ENCODE assay signal across 9 mouse cellular contexts in genomic region chr5:66392861-66393529, GRCm38 (mm10).
A peak's percentile ranks its signal among the peaks of the same experiment; 100 is the strongest.
DNase-seq lines count a peak whose midpoint lies in the region; ATAC-seq lines count a peak whose summit lies in the region.
"Had no signal": no experiment of that assay in that cellular context is flagged by ENCODE, and none has a peak within 500 bp of the region (broad histone marks: within the 10 kb centered on the region; RNA-seq: fewer than 3 reads in every experiment).

No protein-coding gene starts in this region.

- H3K4me1 ChIP-seq in kidney, embryonic 16.5 days (ENCODE audit: insufficient read depth, low read length): peaks cover 4% of the 10 kb centered on the region
- peaks cover 27% of the 10 kb centered on the region for H3K4me1 ChIP-seq in hindbrain, embryonic 13.5 days (replicated peaks)

- peak; percentile 48 for DNase-seq in adrenal gland, postnatal 14 days
- no peak for DNase-seq in adrenal gland, adult 18-20 months (ENCODE audit: low spot score in 2 of 2)
- no peak for DNase-seq in kidney, adult 18-20 months
- DNase-seq in R1 (ENCODE audit: low read depth, low spot score): peak; percentile 86
- DNase-seq in gastrocnemius, postnatal 4 days (ENCODE audit: low spot score in 2 of 2): no peak
- DNase-seq in adrenal gland, postnatal 36 days: no peak
- DNase-seq: lung, postnatal 14 days had no signal

- ATAC-seq in kidney, embryonic 16.5 days (ENCODE audit: low FRiP score, low TSS enrichment): no peak
- ATAC-seq in hindbrain, embryonic 13.5 days (ENCODE audit: low FRiP score): no peak

- H3K9me3 ChIP-seq in kidney, embryonic 16.5 days (ENCODE audit: low read length): no peaks in the 10 kb centered on the region
- H3K9me3 ChIP-seq in hindbrain, embryonic 13.5 days: no peaks in the 10 kb centered on the region

- no peak overlapping the region for H3K4me2 ChIP-seq in kidney, embryonic 16.5 days (replicated peaks; ENCODE audit: low read depth, low read length)
- H3K4me2 ChIP-seq in hindbrain, embryonic 13.5 days: no peak overlapping the region

- no peaks in the 10 kb centered on the region for H3K27me3 ChIP-seq in kidney, embryonic 16.5 days (ENCODE audit: insufficient read depth, low read length)
- H3K27me3 ChIP-seq in hindbrain, embryonic 13.5 days: no peaks in the 10 kb centered on the region

- H3K27ac ChIP-seq in kidney, embryonic 16.5 days (ENCODE audit: low read length): 0 out of 2 replicates have a peak overlapping the region, but pooled peaks have one; percentile 21
- peak overlapping the region; percentile 6; the same call in 1 of the 2 replicates for H3K27ac ChIP-seq in hindbrain, embryonic 13.5 days

- 59% methylated on average over 18 of the region's 18 CpGs for WGBS in kidney, embryonic 16.5 days
- 46% methylated on average over 18 of the region's 18 CpGs for WGBS in hindbrain, embryonic 13.5 days

- H3K9ac ChIP-seq in kidney, embryonic 16.5 days (replicated peaks; ENCODE audit: low read length): no peak overlapping the region
- no peak overlapping the region for H3K9ac ChIP-seq in hindbrain, embryonic 13.5 days

- no peaks in the 10 kb centered on the region for H3K36me3 ChIP-seq in kidney, embryonic 16.5 days (ENCODE audit: insufficient read depth, low read length)
- H3K36me3 ChIP-seq in hindbrain, embryonic 13.5 days: peaks cover 2% of the 10 kb centered on the region

- no peak overlapping the region for H3K4me3 ChIP-seq in kidney, embryonic 16.5 days (ENCODE audit: low read length)
- no peak overlapping the region for H3K4me3 ChIP-seq in hindbrain, embryonic 13.5 days

Comparison
In these comparisons a context has a peak if more than half of its experiments do, and no peak if none do; other contexts are left out.
1. DNase-seq: peak in adrenal gland, postnatal 14 days (single experiment) and R1 (single experiment); none in adrenal gland, adult 18-20 months (0 of 2), kidney, adult 18-20 months (single experiment), gastrocnemius, postnatal 4 days (0 of 2) and adrenal gland, postnatal 36 days (0 of 2).